Mouse (Mus musculus) fat pad, adult 2 months (tissue): Measurements from ENCODE around the gene Glcci1.

Source experiments
- DNase-seq: peaks from one replicate; pipeline ENCODE4 v3.0.0-alpha.2; 2011; ENCODE audit warnings: low read depth, low spot score; ENCODE audit errors: extremely low read depth

Gene Glcci1

DNA sequence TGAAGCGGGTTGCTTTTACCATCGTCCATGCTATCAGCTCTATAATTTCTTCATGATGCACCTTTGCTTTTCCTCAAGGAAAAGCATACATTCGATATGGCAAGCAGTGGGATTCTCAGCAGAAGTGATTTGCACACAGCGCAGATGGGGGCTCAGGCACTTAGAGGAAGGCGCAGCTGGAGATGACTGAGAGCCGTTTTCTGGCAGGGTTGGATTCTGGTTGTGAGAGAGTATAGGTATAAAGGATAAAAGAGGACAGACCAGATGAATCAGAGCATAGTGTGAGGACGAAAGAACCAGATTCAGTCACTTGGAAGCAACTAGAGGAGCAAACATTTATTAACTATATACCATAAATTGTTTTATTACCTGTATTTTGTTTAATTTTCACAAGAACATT, 36.4 kb downstream of the Glcci1 start:
- DNase-seq: no peak

GRCm38 (mm10) chr6:8551155-8551554, 41.8 kb downstream of the Glcci1 start:
- no peak for DNase-seq

DNA sequence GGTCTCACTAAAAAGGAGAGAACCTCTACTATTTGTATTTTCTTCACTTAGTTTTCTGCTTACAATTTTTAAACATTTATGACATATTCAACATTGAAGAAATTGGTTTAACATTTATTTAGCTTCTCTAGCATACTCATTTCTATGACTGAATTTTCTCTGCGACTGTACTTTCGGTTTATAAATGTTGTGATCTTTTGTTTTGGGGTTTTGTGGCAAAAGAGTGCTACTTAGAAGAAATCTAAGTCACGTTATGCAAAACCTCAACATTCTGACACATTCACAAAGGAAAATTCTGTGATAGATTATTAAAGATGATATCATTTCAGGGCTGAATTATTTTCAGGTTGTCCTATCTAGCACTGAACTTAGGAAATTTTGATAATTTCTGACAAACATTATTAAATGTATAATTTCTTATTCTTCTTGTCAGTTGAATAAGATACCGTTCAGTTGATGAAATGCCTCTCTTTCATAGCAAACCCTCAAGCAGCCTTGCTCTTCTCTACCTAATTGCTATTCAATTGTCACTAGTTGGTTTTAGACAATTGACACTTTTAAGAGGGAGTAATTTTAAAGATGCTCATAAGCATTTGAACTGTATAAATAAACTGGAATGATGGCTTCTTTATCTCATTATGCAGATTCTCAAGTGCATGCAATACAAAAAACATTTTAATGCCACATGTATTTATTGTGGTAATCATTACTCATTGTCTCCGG, 47.6 kb downstream of the Glcci1 start:
- no peak for DNase-seq

DNA sequence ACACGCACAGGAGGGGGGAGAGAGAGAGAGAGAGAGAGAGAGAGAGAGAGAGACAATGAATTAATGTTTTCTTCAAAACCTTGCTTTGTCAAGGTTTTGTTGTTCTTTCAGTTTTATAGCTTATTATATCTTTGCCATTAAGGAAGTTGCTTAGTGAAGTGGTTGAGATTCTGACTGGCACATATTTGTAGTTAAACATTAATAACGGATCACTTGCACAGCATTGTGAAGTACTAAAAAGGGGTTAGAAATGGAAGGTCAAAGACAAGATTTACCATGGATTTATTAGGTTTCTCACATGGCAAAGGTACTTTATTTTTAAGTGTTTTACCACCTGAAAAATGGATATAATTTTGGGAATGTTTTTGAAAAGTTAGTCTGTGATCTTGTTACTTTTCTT, 51.3 kb downstream of the Glcci1 start:
- DNase-seq: no peak

GRCm38 (mm10) chr6:8582377-8582776, 73.0 kb downstream of the Glcci1 start:
- DNase-seq: no peak

DNA sequence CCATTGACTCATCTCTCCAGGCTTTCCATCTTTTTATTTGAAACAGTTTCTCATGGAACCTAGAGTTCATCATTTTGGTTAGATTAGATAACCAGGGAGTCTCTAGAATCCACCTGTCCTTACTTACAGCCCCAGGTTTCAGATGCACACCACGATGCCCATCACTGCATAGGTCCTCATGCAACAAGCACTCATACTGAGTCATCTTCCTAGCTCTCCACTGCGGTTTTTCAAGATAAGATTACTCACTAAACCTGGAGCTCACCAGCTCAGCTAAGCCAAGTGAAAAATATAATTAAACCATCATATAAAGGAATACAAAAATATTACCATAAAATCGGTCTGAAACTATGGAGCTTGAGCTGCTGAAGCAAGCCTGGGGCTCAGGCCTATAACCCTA, 74.5 kb downstream of the Glcci1 start:
- no peak for DNase-seq

- DNase-seq: no peak
Observed at GRCm38 (mm10) chr6:8591665-8592064, 82.3 kb downstream of the Glcci1 start.

DNA sequence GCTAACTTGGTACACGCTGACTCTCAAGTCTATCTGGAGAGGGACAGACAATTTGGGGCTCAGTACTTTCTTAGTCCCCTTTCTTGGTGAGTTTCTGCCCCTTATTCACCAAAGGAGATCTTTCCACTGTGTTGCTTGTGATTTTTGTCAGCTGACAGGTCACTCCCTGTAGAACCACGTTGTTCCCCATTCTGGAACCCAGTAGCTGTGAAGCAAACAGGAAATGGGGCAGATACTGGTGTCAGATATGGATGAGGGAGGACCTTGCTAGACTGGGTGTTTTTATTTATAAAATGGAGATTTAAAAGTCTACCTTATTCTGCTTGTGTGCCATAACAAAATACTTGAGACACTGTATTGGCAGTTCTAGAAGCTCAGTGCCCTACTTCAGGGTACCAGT, 108.0 kb downstream of the Glcci1 start:
- no peak for DNase-seq

GRCm38 (mm10) chr6:8619582-8620350, 110.4 kb downstream of the Glcci1 start:
- no peak for DNase-seq

DNA sequence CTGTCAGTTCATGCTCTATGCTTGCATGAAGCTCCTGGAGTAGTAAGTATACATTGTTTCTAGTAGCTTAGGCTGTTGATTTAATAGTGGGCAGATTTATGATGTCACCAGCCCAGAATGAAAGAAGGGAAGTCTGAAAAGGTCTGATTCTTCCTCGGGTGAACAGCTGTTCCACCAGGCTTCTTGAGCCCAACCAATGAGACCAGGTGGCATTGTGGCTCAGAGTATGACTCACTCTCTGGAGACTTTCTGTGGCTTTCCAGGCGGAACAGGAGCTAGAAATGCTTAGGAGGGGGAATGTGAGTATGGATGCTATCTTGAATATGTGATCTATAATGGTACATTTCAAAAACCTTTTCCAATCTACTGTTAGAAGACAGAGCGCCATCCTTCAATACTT, 113.6 kb downstream of the Glcci1 start:
- DNase-seq: no peak

DNA sequence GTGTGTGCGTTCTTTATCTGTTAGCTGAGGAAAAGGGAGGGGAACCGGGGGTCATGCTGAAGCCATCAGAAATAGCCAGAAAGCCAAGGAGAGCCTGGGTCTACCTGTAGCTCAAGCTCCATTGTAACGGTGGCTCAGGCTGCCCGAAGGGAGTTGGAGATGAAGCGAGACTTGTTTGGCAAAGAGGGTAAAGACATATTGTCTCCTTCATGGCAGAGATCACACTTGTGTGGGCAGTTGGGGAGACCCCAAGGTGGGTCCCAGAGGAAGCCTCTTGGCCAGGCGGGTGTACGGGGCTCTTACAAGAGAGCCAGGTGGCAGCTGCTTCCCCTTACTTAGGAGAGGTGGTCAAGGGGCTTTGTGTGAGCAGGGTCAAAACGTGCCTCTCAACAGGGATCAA, 118.8 kb downstream of the Glcci1 start:
- DNase-seq: no peak

GRCm38 (mm10) chr6:8628715-8629267, 119.4 kb downstream of the Glcci1 start:
- no peak for DNase-seq

DNA sequence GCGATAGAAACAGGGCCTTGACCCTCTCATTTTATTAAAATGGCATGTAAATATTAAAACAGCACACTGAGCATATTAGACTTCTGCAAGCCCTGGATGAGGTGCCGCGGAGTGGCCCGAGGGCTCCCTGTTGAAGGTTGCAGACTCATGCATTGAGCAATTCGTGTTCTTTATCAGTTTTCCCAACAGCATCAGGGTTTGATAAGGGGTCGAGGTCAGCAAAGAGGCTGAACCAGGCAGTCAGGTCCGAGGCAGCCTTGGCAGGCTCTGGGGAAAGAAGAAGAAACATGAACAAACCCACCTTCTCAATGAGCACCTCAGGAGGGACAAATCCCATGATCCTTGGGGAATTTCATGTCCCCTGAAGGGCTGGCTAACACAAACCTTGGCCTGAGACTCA, 121.1 kb downstream of the Glcci1 start:
- no peak for DNase-seq

GRCm38 (mm10) chr6:8631362-8631761, 122.0 kb downstream of the Glcci1 start:
- no peak for DNase-seq

- DNase-seq: no peak
Observed at GRCm38 (mm10) chr6:8631986-8632632, 122.7 kb downstream of the Glcci1 start.

DNA sequence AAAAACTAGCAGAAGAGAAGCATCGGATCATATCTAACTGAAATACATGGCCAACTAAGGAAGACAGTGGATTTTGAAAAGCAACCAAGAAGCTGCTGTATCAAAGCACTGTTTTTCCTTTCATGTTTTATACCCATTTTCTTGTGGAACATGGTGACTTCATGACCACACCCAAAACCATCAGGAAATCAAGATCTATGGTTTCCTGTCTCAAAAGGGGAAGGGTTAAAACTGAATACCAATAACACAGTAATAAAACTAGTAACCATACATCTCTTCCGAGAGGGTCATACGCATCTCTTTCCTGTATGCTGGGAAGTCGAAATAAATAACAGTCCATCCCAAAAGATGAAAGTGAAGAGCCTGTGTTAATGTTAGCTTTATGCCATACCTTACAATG, 123.3 kb downstream of the Glcci1 start:
- no peak for DNase-seq

DNA sequence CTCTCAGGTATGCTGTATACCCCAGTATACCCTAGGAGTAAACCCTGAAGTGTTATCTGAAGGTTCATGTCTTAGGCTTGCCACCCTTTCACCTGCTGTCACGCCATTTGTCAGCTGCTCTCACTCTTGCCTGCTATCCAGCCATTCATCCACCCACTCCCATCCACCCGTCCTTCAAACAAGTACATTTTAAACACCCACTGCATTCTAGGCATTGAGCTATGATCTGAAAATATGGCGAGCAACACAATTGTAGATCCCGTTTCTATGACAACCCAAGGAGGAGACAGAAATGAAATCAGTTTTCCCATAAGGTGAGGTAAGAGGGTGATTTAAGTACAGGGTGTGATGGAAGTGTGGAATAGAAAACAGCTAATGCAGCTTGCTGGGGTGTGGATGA, 128.7 kb downstream of the Glcci1 start:
- no peak for DNase-seq

DNA sequence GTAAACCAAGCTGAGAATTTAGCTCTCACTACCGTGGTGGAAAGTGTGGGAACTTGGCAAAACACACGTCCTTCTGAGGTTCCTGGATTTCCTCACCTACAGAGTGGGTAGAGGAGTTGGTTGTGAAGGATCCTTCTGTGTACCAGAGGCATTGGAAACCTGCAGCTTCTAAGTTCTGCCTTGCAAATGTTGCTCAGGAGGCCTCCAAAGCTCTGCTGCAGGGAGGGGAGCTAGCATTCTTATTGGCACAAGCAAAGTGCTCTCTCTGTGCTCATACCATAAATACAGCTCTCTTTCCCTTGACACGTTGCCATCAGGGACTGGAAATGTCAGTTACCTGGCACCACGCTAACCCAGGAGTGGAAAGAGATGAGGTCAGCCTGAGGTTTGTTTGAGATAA, 129.5 kb downstream of the Glcci1 start:
- DNase-seq: no peak

DNA sequence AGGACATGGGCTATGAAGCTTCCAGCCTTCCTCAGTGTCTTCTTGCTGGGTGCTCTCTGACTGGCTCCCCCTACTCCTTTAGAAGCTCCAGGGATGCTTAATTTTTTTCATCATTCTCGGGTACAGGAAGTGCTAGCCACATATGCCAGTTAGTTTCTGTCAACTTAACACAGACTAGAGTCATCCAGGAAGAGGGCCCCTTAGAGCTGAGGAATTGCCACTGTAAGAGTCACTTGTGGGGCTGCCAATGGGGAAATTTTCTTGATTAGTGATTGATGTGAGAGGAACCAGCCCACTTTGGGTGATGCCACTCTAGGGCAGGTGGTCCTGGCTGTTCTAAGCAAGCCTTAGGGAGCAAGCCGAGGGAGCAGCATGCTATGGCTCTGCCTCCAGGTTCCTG, 130.1 kb downstream of the Glcci1 start:
- DNase-seq: no peak

- no peak for DNase-seq
Observed at GRCm38 (mm10) chr6:8640863-8641262, 131.5 kb downstream of the Glcci1 start.

DNA sequence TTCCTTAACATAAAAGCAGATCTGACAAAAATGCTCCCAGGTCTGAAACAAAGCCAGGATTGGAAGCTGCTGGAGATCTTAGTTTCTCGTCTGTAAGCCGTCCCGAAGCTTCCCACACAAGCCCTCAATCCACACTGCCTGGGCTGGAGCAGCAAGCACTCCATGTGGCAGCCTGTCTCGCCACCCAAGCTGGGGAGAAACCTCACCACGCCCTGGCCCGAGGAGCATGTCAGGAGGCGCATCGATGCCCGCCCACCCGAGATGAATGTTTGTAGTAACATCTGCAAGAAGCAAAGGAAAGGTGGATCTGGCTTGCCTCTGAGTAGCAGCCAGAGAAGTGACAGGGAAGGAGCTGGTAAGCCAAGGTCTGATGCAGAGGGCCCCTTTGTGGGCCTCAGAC, 135.3 kb downstream of the Glcci1 start:
- no peak for DNase-seq

DNA sequence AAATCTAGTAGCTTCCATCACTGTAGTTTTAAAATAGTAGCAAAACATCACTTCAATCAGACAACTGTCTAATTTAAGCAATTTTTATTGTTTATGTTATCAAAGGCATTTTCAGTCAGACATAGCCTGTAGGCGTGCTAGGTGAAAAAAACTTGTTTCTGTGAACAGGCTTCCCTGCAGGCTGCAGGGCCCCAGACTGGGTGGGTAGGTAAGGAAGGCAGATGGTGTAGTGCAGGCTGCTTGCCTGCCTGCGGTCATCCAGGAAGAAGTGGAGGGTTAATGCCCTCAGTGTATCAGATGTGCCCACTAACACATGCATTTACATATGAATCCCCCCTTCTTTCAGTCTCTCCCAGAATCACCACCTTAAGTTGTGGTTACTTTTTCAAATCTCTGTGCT, 136.3 kb downstream of the Glcci1 start:
- no peak for DNase-seq
